Comparison of ENCODE assay signal across 11 mouse cellular contexts in the genomic region with DNA sequence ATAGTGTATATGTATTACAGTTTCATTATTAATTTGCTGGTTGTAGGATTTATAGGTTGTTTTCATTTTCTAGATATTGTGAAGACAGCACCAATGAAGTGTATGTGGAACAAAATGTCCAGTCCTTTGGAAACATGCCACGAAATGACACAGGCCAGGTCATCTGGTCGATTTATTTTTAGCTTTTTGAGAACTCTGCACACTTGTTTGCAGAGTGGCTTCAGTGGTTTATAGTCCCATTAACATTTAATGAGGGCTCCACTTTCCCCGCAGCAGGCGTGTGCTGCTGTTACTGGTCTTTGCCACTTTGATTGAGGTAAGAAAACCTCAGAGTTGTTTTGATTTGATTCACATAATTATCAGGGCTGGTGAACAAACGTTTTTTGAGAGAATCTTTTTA.
DNase-seq lines count a peak whose midpoint lies in the region; TF ChIP-seq lines count a peak whose summit lies in the region.
"Had no signal": no experiment of that assay in that cellular context is flagged by ENCODE, and none has a peak within 500 bp of the region (broad histone marks: within the 10 kb centered on the region; RNA-seq: fewer than 3 reads in every experiment).

No protein-coding gene starts in this region.

- no peak overlapping the region for H3K27ac ChIP-seq in kidney, adult 2 months (ENCODE audit: insufficient read depth, low read depth, low read length)
- H3K27ac ChIP-seq: liver, embryonic 14.5 days; neural tube, embryonic 13.5 days had no signal

- no peak for TF ChIP-seq POLR2A in kidney, adult 2 months (IDR thresholded peaks at IDR 0.05; ENCODE audit: low read depth, low read length)

- peaks cover 8% of the 10 kb centered on the region for H3K4me1 ChIP-seq in kidney, adult 2 months (ENCODE audit: control insufficient read depth, insufficient read depth, low read length)

- no peak overlapping the region for H3K4me3 ChIP-seq in kidney, adult 2 months (ENCODE audit: insufficient read depth, low read depth, low read length)
- H3K4me3 ChIP-seq: neural tube, embryonic 13.5 days had no signal

- whole genome bisulfite sequencing in kidney, adult 2 months = 19% methylated on average over 5 of the region's 5 CpGs

- H3K36me3 ChIP-seq in kidney, adult 2 months (ENCODE audit: control insufficient read depth, insufficient read depth, low read length) = no peaks in the 10 kb centered on the region
- H3K36me3 ChIP-seq: G1E; neural tube, embryonic 13.5 days had no signal

- H3K27me3 ChIP-seq in kidney, adult 2 months (replicated peaks; ENCODE audit: control insufficient read depth, insufficient read depth, low read length) = no peaks in the 10 kb centered on the region
- H3K27me3 ChIP-seq: neural tube, embryonic 13.5 days had no signal

- DNase-seq in kidney, adult 2 months = peak; percentile 39
- no peak for DNase-seq in kidney, postnatal 4 days
- peak; percentile 15 for DNase-seq in lung, postnatal 14 days
- DNase-seq in lung, adult 18-20 months = no peak
- DNase-seq in heart, postnatal 4 days = peak; percentile 42
- DNase-seq in urinary bladder, postnatal 36 days (ENCODE audit: low spot score in 2 of 2) = no peak
- DNase-seq in cerebellum, adult 11-12 months = no peak
- DNase-seq: right cerebral cortex, adult 18-20 months had no signal

- no peak for TF ChIP-seq CTCF in kidney, adult 2 months (conservative IDR thresholded peaks at IDR 0.05; ENCODE audit: insufficient read depth, insufficient read length, low read depth, low read length)

Comparison
In these comparisons a context has a peak if more than half of its experiments do, and no peak if none do; other contexts are left out.
1. DNase-seq: peak in kidney, adult 2 months (single experiment), lung, postnatal 14 days (single experiment) and heart, postnatal 4 days (single experiment); none in kidney, postnatal 4 days (0 of 2), lung, adult 18-20 months (0 of 2), urinary bladder, postnatal 36 days (0 of 2) and cerebellum, adult 11-12 months (single experiment).